Mouse (Mus musculus) MN1 (cell line): ENCODE results near the gene Gjb1.
"Not testable (repeated sequence)": the region's sequence is repeated elsewhere in the genome, so short reads cannot be mapped to it uniquely, and the experiment has no call there.

Experiments
- DNase-seq: peaks from one replicate; pipeline ENCODE4 v3.0.0-alpha.2; 2016; ENCODE audit warnings: low spot score

The Gjb1 gene

GRCm38 (mm10) chrX:101376190-101376968, at the start of gene Gjb1:
Gjb1 (plus strand) TSS chrX:101376378.
- no peak for DNase-seq

DNA sequence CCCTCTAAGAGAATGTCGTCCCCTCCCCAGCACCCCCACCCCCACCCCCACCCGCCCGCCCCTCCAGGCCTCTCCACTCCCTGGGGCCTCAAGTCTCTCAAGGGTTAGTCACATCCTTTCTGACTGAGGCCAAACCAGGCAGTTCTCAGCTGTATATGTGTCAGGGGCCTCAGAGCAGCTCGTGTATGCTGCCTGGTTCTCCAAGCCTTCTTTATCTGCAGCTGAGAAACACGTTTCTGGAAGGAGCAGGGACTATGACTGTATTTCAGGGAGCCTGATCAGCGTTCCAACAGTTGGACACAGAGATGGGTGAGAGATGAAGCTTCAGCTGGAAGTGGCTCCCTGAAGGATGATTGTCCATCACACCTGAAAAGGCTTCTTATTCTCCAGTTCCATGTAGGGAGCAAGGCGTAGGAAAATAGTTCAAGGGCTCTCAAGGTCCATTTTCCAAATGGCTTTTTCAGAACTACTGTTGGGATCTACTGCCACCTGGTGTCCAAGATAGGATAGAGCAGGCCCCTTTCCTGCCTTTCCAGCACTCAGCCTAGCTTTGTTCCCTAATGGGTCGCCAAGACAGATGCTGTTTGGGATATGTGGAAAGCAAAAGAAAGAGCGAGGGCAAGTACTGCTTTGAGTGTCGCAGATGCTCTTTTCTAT, 46.7 kb upstream of the Gjb1 start:
- peak; percentile 65 for DNase-seq

- no peak for DNase-seq
Measured at GRCm38 (mm10) chrX:101332031-101332374, 44.2 kb upstream of the Gjb1 start.

DNA sequence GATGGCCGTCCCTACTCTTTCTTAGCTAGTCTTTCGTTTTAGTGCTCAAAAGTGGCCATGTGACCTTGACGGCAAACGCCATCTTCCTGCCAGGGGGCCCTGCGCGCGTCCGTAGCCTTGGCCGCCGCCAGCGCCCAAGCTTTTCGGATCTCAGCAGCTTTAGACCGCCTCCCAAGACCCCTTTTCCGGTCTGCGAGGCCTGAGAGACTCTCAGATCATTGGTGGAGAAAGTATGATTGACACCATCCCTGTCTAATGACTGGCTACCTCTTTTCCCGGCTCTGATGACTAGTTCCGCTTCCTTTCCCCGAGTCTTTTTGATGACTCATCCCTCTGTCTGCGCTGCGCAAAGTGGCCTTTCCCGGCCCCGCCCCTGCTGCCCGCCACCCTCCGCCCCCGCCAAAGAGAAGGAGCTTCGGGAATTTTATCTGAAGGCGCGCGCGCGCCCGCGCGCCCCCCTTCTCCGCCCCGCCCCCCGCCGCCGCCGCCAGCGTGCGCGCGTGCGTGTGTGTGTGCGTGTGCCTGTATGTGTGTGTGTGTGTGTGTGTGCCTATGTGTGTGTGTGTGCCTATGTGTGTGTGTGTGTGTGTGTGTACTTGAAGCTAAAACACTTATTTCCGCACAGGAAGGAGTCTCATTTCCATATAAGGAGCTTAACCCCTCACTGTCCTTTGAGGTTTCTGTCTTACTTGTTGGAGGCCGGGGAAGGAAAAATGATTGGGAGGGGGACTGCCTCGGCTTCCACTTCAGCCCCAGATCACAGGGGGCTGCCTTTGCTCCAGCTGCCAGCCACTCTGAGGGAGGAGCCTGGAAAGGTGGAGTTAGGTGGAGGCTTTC, 43.6 kb upstream of the Gjb1 start:
- DNase-seq, result peak; percentile 90

- DNase-seq, result no peak
Measured at GRCm38 (mm10) chrX:101334606-101335005, 41.6 kb upstream of the Gjb1 start.

DNA sequence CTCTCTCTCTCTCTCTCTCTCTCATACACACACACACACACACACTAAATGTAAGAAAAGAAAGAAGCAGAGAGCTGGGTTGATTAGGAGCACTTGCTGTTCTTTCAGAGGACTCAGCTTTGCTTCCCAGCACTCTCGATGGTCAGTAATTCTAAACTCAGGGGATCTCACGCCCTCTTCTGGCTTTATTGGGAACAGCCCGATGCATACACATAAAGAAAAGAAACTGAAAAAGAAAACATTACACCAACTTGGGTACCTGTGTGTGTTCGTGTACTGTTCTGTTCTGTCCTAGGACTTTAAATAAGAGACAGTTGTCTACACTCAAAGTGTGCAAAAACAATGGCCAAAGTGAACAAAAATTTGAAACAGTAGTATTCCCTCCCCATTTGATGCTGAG, 37.5 kb upstream of the Gjb1 start:
- no peak for DNase-seq

DNA sequence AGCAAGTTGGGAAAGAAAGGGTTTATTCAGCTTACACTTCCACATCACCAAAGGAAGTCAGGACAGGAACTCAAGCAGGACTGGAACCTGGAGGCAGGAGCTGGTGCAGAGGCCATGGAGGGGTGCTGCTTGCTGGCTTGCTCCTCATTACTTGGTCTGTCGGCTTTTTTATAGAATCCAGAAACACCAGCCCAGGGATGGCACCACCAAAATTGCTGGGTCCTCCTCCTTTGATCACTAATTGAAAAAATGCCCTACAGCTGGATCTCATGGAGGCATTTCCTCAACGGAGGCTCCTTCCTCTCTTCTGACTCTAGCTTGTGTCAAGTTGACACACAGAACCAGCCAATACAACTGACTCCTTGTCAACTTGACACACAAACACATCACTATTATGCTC, 33.3 kb upstream of the Gjb1 start:
- DNase-seq, result not testable (repeated sequence)

DNA sequence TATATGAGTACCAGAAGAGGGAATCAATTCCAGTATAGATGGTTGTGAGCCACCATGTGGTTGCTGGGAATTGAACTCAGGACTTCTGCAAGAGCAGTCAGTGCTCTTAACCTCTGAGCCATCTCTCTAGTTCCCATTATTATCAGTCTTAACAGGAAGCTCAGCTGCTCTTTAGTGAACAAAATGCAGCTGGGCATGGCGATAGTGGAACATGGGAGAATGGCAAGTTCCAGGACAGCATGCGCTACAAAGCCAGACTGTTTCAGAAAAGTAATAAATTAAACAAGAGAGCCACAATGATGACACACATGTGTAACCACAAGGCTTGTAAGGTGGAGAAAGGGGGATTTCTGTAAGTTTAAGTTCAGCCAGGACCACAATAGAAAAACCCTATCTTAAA, 30.7 kb upstream of the Gjb1 start:
- no peak for DNase-seq

DNA sequence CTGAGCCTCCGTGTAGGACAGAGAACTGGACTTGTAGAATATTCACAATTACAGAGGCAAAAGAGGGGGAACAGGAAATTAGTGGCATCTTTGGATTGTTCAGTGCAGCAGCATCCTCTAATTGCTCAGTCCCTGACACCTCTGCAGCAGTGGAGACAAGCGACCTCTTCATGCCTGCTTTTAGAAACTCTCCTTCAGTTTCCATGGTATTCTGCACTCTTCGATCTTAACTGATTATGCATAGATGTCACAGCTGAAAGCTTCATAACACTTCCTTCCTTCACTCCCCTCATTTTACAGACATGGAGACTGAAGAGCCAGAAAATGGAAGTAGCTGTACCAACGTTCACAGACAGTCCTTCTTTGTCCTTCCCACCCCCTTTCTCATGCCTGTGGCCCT, 29.7 kb upstream of the Gjb1 start:
- DNase-seq, result no peak

GRCm38 (mm10) chrX:101351188-101351587, 25.0 kb upstream of the Gjb1 start:
- DNase-seq, result no peak

DNA sequence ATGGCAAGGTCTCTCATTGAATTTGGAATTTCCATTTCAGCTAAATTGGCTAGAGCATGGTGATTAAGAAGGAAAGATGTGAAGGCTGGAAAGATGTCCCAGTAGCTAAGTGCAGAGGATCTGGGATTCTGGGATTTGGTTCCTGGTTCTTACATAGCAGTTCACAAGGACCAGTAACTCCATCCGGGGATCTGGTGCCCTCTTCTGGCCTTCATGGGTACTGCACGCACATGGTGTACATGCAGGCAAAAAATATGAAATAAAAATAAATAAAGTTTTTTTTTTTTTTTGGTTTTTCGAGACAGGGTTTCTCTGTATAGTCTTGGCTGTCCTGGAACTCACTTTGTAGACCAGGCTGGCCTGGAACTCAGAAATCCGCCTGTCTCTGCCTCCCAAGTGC, 17.3 kb upstream of the Gjb1 start:
- DNase-seq, result not testable (repeated sequence)

GRCm38 (mm10) chrX:101369001-101369400, 7.2 kb upstream of the Gjb1 start:
- DNase-seq, result peak; percentile 14

- DNase-seq, result no peak
Measured at GRCm38 (mm10) chrX:101370573-101370972, 5.6 kb upstream of the Gjb1 start.

- DNase-seq, result no peak
Measured at GRCm38 (mm10) chrX:101372946-101373345, 3.2 kb upstream of the Gjb1 start.

GRCm38 (mm10) chrX:101377076-101377475, 898 bp downstream of the Gjb1 start:
- DNase-seq, result no peak

GRCm38 (mm10) chrX:101379744-101380143, 3.6 kb downstream of the Gjb1 start:
- DNase-seq, result no peak

DNA sequence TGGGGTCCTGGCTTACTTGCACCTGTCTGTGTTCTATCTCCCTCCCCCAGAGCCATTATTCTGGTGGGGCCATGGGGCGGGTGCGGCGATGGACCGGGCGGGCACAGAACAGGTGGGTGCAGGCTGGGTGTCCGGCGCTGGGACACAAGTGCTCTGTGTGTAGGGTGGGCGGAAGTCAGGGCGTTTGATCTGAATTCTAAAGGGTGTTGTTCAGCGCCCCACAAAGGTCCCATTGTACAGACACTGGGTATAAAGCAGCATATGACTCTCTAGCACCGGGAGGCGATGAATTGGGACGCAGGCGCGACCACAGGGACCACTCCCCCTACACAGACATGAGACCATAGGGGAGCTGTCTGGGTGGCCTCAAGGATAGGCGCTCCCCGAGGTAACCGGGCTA, 7.3 kb downstream of the Gjb1 start:
- no peak for DNase-seq

- no peak for DNase-seq
Measured at GRCm38 (mm10) chrX:101384439-101385137, 8.4 kb downstream of the Gjb1 start.

- DNase-seq, result no peak
Measured at GRCm38 (mm10) chrX:101386222-101386621, 10.0 kb downstream of the Gjb1 start.

- DNase-seq, result no peak
Measured at GRCm38 (mm10) chrX:101388866-101389537, 12.8 kb downstream of the Gjb1 start.

DNA sequence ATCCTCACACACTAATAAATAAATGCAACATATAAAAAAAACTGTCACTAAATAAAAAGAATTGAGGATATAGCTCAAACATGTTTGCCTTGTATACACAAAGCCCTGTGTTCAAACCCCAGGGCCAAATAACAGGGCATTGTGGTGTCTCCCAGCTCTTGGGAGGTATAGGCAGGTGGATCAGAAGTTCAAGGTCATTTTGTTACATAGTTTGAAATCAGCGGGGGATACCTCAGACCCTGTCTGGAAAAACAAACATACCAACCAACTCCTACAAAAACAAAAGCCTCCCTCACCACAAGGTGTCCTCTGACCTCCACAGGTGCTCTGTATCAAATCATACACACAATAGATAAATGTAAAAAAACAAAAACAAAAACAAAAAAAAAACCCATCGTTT, 18.2 kb downstream of the Gjb1 start:
- no peak for DNase-seq

- no peak for DNase-seq
Measured at GRCm38 (mm10) chrX:101396459-101396858, 20.3 kb downstream of the Gjb1 start.
